Mouse (Mus musculus) ES-CJ7 (cell line): ENCODE data around the gene Stox1.
"Not testable (repeated sequence)": the region's sequence is repeated elsewhere in the genome, so short reads cannot be mapped to it uniquely, and the experiment has no call there.

Experiments used
- DNase-seq: peaks from one replicate; pipeline ENCODE4 v3.0.0; 2011; ENCODE audit warnings: low read depth, low spot score

Gene Stox1

DNA sequence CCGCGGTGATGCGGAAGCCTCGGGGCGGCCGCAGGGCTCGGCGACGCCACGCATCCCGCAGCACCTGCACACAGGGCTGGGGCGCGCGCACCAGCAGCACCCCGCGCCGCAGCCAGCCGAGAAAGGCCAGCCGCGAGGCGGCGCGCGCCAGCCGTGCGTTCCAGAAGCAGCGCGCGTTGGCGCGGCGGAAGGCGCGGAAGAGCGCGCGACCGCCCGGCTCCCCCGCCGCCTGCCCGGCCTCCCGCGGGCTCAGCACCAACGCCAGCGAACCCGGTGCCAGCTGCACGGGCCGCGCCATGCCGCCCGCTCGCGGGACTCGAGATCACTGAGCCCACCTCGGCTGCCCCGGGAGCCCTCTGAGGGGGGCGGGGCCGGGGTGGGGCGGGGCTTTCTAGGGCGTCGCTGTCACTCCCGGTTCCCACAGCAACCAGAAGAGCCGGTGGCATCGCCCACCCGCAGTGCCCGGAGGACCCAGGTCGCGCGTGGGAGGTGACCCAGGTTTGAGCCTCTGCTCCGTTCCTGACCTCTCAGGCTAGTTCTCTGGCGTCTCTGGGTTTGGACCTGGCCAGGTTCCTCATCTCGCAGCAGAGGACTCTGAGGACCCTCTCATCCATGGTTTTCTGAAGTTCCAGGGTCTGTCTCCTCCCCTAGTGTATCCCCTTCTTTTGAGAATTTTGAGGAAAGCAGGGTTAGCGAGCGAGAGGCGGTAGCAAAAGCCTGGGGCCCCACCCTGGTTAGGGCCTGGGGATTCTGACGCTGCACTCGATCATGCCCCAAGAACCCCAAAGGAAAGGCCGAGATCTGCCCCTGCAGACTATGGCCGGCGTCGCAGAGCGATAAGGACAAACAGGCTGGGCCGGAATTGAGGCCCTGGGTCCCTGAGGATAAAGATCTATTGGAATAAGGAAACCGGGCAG lies at the start of gene Stox1:
TSS of gene Stox1 (minus strand) at position 358 of the 917 bp plus-strand sequence.
- peak; percentile 36 for DNase-seq

- no peak for DNase-seq
Measured at GRCm38 (mm10) chr10:62750781-62751180, 24.9 kb upstream of the Stox1 start.

- DNase-seq, result no peak
Measured at GRCm38 (mm10) chr10:62739961-62740737, 14.2 kb upstream of the Stox1 start.

DNA sequence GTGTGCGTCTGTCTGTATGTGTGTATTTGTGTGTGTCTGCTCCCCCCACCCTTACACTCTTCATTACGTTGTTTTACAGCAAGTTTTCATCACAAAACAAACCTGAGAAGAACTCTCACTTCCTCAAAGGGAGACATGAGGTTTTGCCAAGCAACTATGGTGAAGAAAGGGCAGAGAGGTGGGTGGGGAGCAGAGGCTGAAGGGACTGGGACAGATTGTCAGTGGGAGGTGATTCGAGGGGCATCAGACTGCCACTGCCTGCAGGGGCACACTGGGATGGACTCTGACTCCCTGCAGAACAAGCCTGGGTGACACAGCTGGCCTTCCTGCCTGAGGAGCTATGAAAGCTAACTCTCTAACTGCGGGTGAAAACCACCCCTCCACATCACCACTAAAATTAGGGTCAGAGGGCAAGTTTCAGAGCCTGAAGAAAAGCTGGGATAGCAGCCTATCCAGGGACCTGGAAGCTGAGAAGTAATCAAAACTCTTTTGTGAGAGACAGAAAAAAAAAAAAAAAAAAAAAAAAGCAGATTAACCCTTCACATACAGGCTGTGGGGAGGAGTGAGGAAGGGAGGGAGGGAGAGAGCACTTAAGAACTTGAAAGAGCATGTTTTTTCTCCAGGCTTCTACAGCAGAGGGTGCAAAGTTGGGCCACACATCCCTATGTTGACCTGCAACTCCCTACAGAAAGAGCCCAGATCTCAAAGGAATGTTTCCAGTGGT lies 11.2 kb upstream of the Stox1 start:
- no peak for DNase-seq

DNA sequence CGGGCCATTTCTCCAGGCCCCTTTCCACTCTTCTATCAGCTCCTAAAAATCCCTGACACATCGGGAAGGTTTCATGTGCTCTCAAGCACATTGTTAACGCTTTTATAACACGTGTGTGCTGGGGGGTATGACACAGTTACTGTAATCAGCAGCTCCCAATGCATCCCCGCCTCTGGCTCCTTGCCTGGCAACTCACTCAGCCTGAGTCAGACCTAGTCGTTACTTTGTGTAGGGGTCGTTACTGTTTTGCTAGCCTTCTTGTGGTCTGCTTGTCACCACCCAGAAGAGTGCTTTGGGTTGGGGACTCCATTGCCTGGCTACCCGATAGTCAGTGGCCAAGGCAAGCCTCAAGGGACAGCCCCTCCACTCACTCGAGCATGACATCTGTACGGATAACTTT lies 4.9 kb upstream of the Stox1 start:
- DNase-seq, result no peak

DNA sequence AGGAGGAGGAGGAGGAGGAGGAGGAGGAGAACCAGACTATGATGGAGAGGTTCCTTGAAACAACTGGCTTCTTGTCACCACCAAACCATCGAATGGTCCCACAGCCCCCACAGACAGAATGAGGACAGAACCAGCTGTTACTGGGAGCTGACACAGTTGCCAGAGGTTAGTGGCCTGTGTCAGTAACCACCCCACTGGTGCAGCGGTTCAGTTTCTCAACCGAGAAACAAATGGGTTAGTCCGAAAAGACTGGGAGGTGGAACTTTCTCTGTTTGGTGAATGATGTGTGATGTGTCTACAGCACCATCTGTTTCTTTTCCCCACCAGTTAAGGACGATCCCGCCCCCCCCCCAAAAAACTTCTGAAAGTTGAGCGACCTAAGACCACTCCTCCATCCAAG lies 992 bp downstream of the Stox1 start:
- DNase-seq, result no peak

GRCm38 (mm10) chr10:62722701-62723100 lies 3.2 kb downstream of the Stox1 start:
- DNase-seq, result no peak

DNA sequence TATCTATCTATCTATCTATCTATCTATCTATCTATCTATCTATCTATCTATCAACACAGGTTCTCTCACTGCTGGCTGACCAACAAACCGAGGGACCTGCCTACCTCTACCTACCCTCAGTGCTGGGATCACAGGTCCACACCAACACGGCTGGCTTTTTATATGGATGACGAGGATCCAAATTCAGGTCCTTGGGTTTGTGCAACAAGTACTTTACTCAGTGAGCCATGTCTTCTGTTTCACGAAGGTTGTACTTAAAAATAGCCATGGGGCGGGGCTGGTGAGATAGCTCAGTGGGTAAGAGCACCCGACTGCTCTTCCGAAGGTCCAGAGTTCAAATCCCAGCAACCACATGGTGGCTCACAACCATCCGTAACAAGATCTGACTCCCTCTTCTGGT lies 5.4 kb downstream of the Stox1 start:
- not testable (repeated sequence) for DNase-seq

- no peak for DNase-seq
Measured at GRCm38 (mm10) chr10:62713457-62713856, 12.5 kb downstream of the Stox1 start.

DNA sequence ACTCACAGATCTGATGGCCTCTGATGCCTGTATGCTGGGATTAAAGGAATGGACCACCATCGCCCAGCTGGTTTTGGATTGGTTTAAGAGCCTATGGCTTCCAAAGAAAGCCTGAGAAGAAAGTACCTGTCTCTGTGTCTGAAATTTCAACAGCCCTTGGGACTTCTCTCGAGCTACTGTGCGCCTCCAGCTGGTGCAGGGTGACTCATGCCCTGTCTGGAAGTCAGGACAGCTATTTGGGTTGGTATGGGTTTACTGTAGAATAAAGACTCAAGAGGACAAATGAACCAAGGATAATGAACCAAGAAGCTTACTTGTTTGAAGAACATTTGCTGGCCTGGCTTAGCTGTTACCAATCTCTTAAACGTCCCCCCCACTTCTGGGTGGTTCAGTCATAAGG lies 22.3 kb downstream of the Stox1 start:
- DNase-seq, result no peak

- DNase-seq, result no peak
Measured at GRCm38 (mm10) chr10:62702436-62702835, 23.5 kb downstream of the Stox1 start.

- peak; percentile 60 for DNase-seq
Measured at GRCm38 (mm10) chr10:62692771-62693170, 33.2 kb downstream of the Stox1 start.

DNA sequence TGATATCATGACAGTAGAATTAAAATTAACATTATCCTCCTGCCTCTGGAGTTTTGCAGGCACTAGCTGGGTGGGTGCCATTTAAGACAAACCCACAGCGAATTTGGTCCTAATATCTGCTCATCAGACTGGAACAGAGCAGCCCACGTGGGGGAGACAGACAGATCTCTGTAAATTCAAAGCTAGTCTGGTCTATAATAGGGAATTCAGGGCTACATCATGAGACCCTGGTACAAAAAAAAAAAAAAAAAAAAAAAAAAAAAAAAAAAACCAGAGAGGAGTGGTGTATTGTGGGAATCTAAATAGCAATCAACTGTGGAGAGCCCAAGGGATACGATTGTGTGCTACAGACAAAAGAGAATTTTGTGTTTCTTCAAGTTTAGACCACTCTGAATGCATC lies 33.7 kb downstream of the Stox1 start:
- DNase-seq, result no peak

DNA sequence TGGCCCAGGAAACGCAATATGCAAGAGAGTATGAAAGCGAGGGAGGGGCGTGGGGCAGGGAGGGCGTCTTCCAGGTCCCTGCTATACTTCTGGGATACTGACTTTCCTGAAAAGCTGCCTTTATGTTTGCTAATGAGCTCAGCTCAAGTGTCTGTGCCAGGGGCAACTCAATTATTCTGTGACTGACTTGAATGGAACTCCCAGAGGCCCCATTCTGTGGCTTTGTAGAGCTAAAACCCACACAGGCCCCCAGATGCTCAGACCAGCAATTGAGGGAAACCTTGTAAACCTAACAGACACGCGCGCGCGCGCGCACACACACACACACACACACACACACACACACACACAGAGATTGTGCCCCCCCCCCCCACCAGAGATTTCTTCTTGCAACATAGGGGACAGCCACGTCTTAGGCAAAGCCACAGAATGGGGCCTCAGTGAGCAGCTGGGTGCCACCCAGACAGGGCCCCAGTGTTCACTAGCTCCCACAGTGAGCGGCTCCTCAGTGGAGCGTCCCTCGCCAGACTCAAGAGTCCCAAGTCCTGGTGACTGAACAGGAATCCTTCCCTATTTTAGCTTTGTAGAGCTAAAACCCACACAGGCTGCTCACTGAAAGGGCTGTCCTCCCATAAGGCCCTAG lies 38.8 kb downstream of the Stox1 start:
- no peak for DNase-seq

DNA sequence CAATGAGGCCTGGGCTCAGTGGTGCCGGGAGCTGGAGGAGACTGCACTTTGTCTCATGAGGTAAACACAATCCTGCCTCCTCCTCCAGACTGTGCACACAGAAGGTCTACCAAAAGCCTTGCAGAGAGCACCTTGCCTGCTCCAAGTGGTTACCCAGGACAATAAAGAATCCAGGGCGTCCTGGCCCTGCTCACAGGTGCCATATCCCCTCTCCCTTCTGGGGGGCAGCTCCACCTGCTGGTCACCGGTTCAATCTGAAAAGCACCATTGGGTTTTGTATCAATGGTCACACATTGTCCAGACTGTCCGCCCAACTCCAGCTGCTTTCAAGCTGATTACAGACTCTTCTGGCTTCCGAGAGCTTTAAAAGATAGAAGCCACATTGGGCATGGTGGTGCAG lies 42.9 kb downstream of the Stox1 start:
- peak; percentile 48 for DNase-seq

- peak; percentile 79 for DNase-seq
Measured at GRCm38 (mm10) chr10:62679833-62680232, 46.1 kb downstream of the Stox1 start.

GRCm38 (mm10) chr10:62677329-62677728 lies 48.6 kb downstream of the Stox1 start:
- no peak for DNase-seq

GRCm38 (mm10) chr10:62676196-62676595 lies 49.7 kb downstream of the Stox1 start:
- DNase-seq, result no peak

- no peak for DNase-seq
Measured at GRCm38 (mm10) chr10:62672359-62672758, 53.6 kb downstream of the Stox1 start.

- no peak for DNase-seq
Measured at GRCm38 (mm10) chr10:62669245-62669644, 56.7 kb downstream of the Stox1 start.

- no peak for DNase-seq
Measured at GRCm38 (mm10) chr10:62668463-62668862, 57.5 kb downstream of the Stox1 start.

DNA sequence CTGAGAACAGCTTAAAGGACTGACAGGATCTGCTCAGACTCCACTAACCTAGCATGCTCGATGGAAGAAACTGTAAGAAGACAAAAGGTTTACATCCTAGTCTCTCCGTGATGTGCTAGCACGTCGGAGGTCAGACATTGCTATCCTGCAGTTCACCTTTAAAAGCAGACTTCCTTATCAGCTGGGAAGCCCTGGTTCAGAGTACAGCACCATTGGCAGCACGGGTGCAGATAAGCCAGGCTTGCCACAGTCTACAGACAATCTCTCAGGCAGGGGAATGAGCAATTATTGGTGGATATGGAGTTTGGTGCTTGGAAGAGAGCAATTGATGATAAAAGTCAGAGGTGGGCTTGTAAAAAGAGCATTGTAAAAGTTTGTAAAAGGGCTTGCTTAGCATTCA lies 57.9 kb downstream of the Stox1 start:
- DNase-seq, result no peak
